Mouse (Mus musculus) intestine, embryonic 15.5 days (tissue): ENCODE data around the gene Pak7. TPM values are rescaled to one million over a fixed set of nuclear protein-coding genes. Genes with fewer than 3 reads are reported as not detected.

Experiments
- ATAC-seq: fragments of 200-750 bp; cut with Nextera tagmentation; 2 replicates; pipeline ENCODE4 v1.8.0; 2017; ENCODE audit warnings: moderate TSS enrichment, moderate library complexity
- H3K27ac ChIP-seq: fragments of 300-500 bp; sonication (generic); 2 replicates; pipeline ENCODE4 v1.5.1; 2015; ENCODE audit warnings: mild to moderate bottlenecking, inconsistent platforms
- H3K27me3 ChIP-seq: fragments of 300-500 bp; sonication (generic); replicated peaks from 2 replicates; pipeline ENCODE4 v1.6.1; 2015; ENCODE audit warnings: inconsistent platforms
- H3K36me3 ChIP-seq: fragments of 300-500 bp; sonication (generic); 2 replicates; pipeline ENCODE4 v1.6.1; 2015; ENCODE audit warnings: inconsistent platforms
- H3K4me1 ChIP-seq: fragments of 300-500 bp; sonication (generic); replicated peaks from 2 replicates; pipeline ENCODE4 v1.6.1; 2015; ENCODE audit warnings: inconsistent platforms
- H3K4me2 ChIP-seq: fragments of 300-500 bp; sonication (generic); replicated peaks from 2 replicates; pipeline ENCODE4 v1.6.1; 2015; ENCODE audit warnings: mild to moderate bottlenecking, inconsistent platforms
- H3K4me3 ChIP-seq: fragments of 300-500 bp; sonication (generic); replicated peaks from 2 replicates; pipeline ENCODE4 v1.5.1; 2015; ENCODE audit warnings: inconsistent platforms
- H3K9ac ChIP-seq: fragments of 300-500 bp; sonication (generic); 2 replicates; pipeline ENCODE4 v1.6.1; 2015; ENCODE audit warnings: inconsistent platforms
- H3K9me3 ChIP-seq: fragments of 300-500 bp; sonication (generic); 2 replicates; pipeline ENCODE4 v1.6.1; 2016; ENCODE audit warnings: inconsistent platforms
- WGBS: fragments of 180-500 bp; shearing (Covaris S2); methylation state at CpG from one replicate; pipeline ENCODE4 v1.1.7; 2015; 5-methylcytosine and 5-hydroxymethylcytosine counted together
- polyA plus RNA-seq: library from polyadenylated mRNA; unstranded; fragments of >200 nt; fragmentation: Nextera tagmentation; extraction: Ambion mirVana; gene quantifications from 2 replicates; pipeline ENCODE4 v1.2.1, GENCODE M21; 2015

The Pak7 gene
- polyA plus RNA-seq, 1 experiment from 2014 or later: 0.98 TPM

GRCm38 (mm10) chr2:136140807-136141206, 247.0 kb downstream of the Pak7 start:
- no peaks in the 10 kb centered on the region for H3K4me1 ChIP-seq
- H3K9me3 ChIP-seq: no peaks in the 10 kb centered on the region
- H3K4me3 ChIP-seq: no peak overlapping the region
- ATAC-seq: no peak
- no peaks in the 10 kb centered on the region for H3K36me3 ChIP-seq
- H3K9ac ChIP-seq: no peak overlapping the region
- H3K4me2 ChIP-seq: no peak overlapping the region
- H3K27ac ChIP-seq: no peak overlapping the region
- no peaks in the 10 kb centered on the region for H3K27me3 ChIP-seq
- 73% methylated on average over 2 of the region's 2 CpGs for WGBS

- no peaks in the 10 kb centered on the region for H3K4me1 ChIP-seq
- no peak for ATAC-seq
- H3K9ac ChIP-seq: no peak overlapping the region
- H3K27ac ChIP-seq: no peak overlapping the region
- 47% methylated on average over 4 of the region's 4 CpGs for WGBS
- no peak overlapping the region for H3K4me3 ChIP-seq
- H3K36me3 ChIP-seq: no peaks in the 10 kb centered on the region
- no peak overlapping the region for H3K4me2 ChIP-seq
- H3K9me3 ChIP-seq: no peaks in the 10 kb centered on the region
- H3K27me3 ChIP-seq: no peaks in the 10 kb centered on the region
Measured at GRCm38 (mm10) chr2:136139159-136140069, 248.4 kb downstream of the Pak7 start.

DNA sequence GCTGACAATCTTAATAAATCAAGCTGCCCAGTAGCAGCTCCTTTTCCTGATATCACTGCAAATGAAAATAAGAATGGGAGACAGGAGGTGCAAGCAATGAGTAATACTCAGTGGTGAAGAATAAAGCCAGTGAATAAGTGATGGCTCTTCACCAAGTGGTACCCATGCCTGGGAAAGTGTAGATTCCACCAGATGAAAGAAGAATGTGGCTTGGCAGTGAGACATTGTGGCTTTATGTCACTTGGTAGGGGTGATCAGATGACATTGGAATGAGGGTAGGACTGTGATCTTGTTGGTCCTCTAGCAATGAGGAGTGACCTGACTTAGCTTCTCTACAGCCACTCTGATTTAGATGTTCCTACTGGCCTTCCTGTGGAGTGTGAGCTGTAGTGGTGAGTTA, 249.3 kb downstream of the Pak7 start:
- H3K4me3 ChIP-seq: no peak overlapping the region
- no peak overlapping the region for H3K4me2 ChIP-seq
- no peak overlapping the region for H3K27ac ChIP-seq
- H3K27me3 ChIP-seq: no peaks in the 10 kb centered on the region
- no peaks in the 10 kb centered on the region for H3K4me1 ChIP-seq
- no peak overlapping the region for H3K9ac ChIP-seq
- H3K9me3 ChIP-seq: no peaks in the 10 kb centered on the region
- ATAC-seq: no peak
- no peaks in the 10 kb centered on the region for H3K36me3 ChIP-seq

GRCm38 (mm10) chr2:136121867-136122266, 265.9 kb downstream of the Pak7 start:
- H3K9me3 ChIP-seq: no peaks in the 10 kb centered on the region
- H3K4me1 ChIP-seq: no peaks in the 10 kb centered on the region
- H3K27ac ChIP-seq: no peak overlapping the region
- no peak overlapping the region for H3K9ac ChIP-seq
- H3K4me3 ChIP-seq: no peak overlapping the region
- H3K4me2 ChIP-seq: no peak overlapping the region
- H3K36me3 ChIP-seq: no peaks in the 10 kb centered on the region
- no peaks in the 10 kb centered on the region for H3K27me3 ChIP-seq
- ATAC-seq: no peak
- 17% methylated on average over 6 of the region's 6 CpGs for WGBS

DNA sequence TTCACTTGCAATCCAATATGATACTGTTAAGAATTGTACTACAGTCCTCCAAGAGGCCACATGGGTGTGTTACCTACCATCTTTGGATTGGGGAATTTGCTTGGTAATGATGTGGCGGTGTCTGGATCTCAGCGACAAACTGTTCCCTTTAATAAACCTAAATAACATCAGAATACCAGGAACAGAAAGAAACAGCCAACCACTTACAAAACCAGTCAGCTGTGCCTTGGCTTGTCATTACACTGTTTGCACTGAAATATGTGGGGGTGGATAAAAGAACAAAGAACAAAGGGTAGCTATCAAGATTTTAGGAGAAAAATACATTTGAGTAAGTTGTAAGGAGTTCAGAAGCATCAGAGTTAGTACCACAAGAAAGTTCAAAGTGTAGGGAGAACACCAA, 269.8 kb downstream of the Pak7 start:
- H3K4me3 ChIP-seq: no peak overlapping the region
- no peak overlapping the region for H3K9ac ChIP-seq
- 88% methylated on average over 2 of the region's 2 CpGs for WGBS
- no peak for ATAC-seq
- H3K9me3 ChIP-seq: no peaks in the 10 kb centered on the region
- H3K27ac ChIP-seq: no peak overlapping the region
- H3K4me2 ChIP-seq: no peak overlapping the region
- no peaks in the 10 kb centered on the region for H3K36me3 ChIP-seq
- no peaks in the 10 kb centered on the region for H3K4me1 ChIP-seq
- no peaks in the 10 kb centered on the region for H3K27me3 ChIP-seq

GRCm38 (mm10) chr2:136113374-136113773, 274.4 kb downstream of the Pak7 start:
- 83% methylated on average over 6 of the region's 6 CpGs for WGBS
- ATAC-seq: no peak

GRCm38 (mm10) chr2:136109038-136109363, 278.8 kb downstream of the Pak7 start:
- Histone ChIP-seq H3K27ac (no peak overlapping the region), H3K4me1 (no peaks in the 10 kb centered on the region), H3K9ac (no peak overlapping the region), H3K4me3 (no peak overlapping the region), H3K9me3 (no peaks in the 10 kb centered on the region), H3K36me3 (no peaks in the 10 kb centered on the region), H3K4me2 (no peak overlapping the region), H3K27me3 (no peaks in the 10 kb centered on the region)
- whole genome bisulfite sequencing: 22% methylated on average over 2 of the region's 2 CpGs
- no peak for ATAC-seq

More at GRCm38 (mm10) chr2:136113374-136113773, 274.4 kb downstream of the Pak7 start:
- H3K9me3 ChIP-seq: no peaks in the 10 kb centered on the region
- H3K4me2 ChIP-seq: no peak overlapping the region
- no peak overlapping the region for H3K27ac ChIP-seq
- H3K9ac ChIP-seq: no peak overlapping the region
- no peaks in the 10 kb centered on the region for H3K27me3 ChIP-seq
- no peak overlapping the region for H3K4me3 ChIP-seq
- no peaks in the 10 kb centered on the region for H3K36me3 ChIP-seq
- no peaks in the 10 kb centered on the region for H3K4me1 ChIP-seq

GRCm38 (mm10) chr2:136108124-136109037, 279.4 kb downstream of the Pak7 start:
- 48% methylated on average over 6 of the region's 6 CpGs for WGBS
- Histone ChIP-seq H3K4me2 (no peak overlapping the region), H3K27ac (no peak overlapping the region), H3K9ac (no peak overlapping the region), H3K9me3 (no peaks in the 10 kb centered on the region), H3K36me3 (no peaks in the 10 kb centered on the region), H3K27me3 (no peaks in the 10 kb centered on the region), H3K4me3 (no peak overlapping the region), H3K4me1 (no peaks in the 10 kb centered on the region)
- 0 out of 2 replicates have a peak, but pooled peaks have one; percentile 15 for ATAC-seq

DNA sequence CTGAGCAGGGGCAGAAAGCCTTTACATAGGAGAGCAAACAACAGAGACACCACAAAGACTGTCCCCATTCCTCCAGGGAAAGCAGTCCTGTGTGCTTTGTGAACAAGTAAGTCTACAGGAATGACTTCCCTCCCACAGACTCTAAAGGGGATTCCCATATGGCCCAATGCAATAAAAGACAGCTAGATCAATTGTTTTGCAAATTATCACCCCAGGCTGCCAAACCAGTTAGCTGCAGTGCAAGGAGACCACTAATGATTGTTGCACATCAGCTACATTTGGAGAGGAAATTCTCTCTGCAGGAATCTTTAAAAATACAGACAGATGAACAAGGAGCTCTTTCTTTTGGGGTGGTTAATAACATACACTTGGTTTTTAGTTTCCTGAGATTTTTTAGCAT, 280.2 kb downstream of the Pak7 start:
- ATAC-seq: no peak

DNA sequence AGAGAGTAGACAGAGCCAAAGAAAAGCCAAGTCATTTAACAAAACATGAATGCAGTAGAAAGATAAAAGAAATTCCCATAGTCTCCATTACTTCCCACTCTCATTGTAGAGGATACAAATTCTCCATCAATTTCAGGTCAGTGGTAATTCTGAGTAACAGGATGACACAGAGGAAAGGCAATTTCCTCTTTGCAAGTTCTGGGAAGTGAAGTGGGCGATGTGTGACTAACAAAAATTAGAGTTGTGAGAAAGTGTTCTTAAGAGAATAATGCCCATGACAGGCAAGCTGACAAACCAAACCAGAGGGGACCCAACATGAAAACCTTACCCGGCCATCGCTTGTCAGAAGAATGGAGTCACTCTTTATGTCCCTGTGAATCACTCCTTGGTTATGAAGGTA, 290.6 kb downstream of the Pak7 start:
- no peak overlapping the region for H3K4me3 ChIP-seq
- ATAC-seq: no peak
- no peaks in the 10 kb centered on the region for H3K9me3 ChIP-seq
- no peak overlapping the region for H3K4me2 ChIP-seq
- no peak overlapping the region for H3K9ac ChIP-seq
- no peaks in the 10 kb centered on the region for H3K4me1 ChIP-seq
- 90% methylated on average over 3 of the region's 3 CpGs for WGBS
- no peaks in the 10 kb centered on the region for H3K36me3 ChIP-seq
- no peak overlapping the region for H3K27ac ChIP-seq
- H3K27me3 ChIP-seq: no peaks in the 10 kb centered on the region

More for the DNA sequence above, 280.2 kb downstream of the Pak7 start:
- no peak overlapping the region for H3K4me3 ChIP-seq
- H3K36me3 ChIP-seq: no peaks in the 10 kb centered on the region
- H3K4me1 ChIP-seq: no peaks in the 10 kb centered on the region
- no peak overlapping the region for H3K9ac ChIP-seq
- no peak overlapping the region for H3K4me2 ChIP-seq
- no peak overlapping the region for H3K27ac ChIP-seq
- H3K27me3 ChIP-seq: no peaks in the 10 kb centered on the region
- no peaks in the 10 kb centered on the region for H3K9me3 ChIP-seq

DNA sequence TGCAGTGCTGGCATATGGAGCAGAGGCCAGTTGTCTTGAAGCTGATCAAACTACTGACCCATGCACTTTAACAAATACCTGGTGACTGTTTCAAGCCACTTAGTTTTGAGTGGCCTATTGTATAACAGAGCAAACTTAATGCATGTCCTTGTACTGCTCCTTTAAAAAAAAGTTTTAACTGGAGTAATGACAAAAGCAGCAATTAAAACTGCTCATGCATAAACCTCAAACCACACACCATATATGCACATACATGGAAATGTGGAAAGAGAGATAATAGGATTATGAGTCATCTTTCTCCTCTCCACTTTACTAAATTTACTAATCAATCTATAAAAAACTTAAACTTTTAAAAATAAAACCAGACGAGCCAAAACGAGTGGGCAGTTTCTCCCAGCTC, 291.8 kb downstream of the Pak7 start:
- Histone ChIP-seq H3K4me1 (no peaks in the 10 kb centered on the region), H3K9me3 (no peaks in the 10 kb centered on the region), H3K27me3 (no peaks in the 10 kb centered on the region), H3K36me3 (no peaks in the 10 kb centered on the region), H3K4me3 (no peak overlapping the region), H3K4me2 (no peak overlapping the region), H3K9ac (no peak overlapping the region), H3K27ac (no peak overlapping the region)
- ATAC-seq: no peak
- WGBS: 51% methylated on average over 2 of the region's 2 CpGs

DNA sequence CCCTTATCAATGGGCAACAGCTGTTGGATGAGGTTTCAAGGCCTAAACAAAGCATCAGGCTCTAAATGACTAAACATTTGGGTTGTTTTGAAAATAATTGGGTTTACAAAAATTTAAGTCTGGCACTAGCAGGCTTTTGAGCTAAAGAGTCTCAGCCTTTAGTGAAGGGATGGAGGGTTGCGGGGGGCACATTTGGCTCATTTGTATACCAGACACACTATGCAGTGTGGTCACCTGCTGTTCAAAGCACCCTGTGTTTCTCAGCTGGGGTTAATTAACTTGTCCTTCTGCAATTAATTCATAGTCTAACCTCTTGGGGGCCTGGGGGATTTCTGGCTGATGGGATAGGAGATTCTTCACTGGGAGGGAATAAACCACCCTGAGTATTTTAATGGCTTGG, 323.4 kb downstream of the Pak7 start:
- Histone ChIP-seq H3K27ac (no peak overlapping the region), H3K4me1 (no peaks in the 10 kb centered on the region), H3K27me3 (peaks cover 13% of the 10 kb centered on the region), H3K9ac (no peak overlapping the region), H3K4me2 (no peak overlapping the region), H3K9me3 (no peaks in the 10 kb centered on the region), H3K36me3 (no peaks in the 10 kb centered on the region), H3K4me3 (no peak overlapping the region)
- ATAC-seq: no peak
- WGBS: 97% methylated on average over 1 of the region's 1 CpGs
